Mouse (Mus musculus) olfactory bulb, adult 2 months (tissue): ENCODE results near the gene Eef1e1.

Experiments
- CTCF ChIP-seq: fragments of 200-500 bp; IDR thresholded peaks from 2 replicates; pipeline ENCODE4 v1.5.1; 2012; ENCODE audit warnings: low read depth, mild to moderate bottlenecking, low read length, moderate library complexity; ENCODE audit not compliant: insufficient read depth
- POLR2A ChIP-seq: fragments of 200-500 bp; IDR thresholded peaks from 2 replicates; pipeline ENCODE4 v1.6.1; 2012; ENCODE audit warnings: mild to moderate bottlenecking, low read depth, low read length, moderate library complexity; ENCODE audit not compliant: insufficient read depth

DNA sequence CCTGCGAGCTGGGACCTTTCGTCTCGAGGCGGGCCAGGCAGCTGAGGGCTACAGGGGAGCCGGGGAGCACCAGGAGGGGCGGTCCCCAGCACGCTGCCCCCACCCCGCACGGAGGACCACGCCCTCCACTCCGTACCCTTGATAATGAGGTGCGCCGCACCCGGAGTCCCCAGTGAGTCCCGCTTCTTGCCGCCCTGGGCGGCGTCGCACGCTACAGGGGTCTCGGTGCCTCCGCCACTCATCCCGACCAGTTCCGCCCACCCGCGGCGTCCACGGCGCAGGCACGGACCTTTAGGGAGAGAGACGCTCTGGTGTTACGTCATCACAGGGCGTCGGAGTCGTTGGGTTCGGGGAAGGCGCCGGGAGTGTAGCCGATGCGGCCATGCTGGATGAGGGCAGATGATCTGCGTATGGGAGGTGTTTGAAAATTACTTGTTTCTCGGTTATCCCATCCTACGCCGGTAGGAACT is 24.0 kb downstream of the Eef1e1 start, which contains the start of gene Bloc1s5:
- no peak for TF ChIP-seq CTCF
- peak; percentile 60; the same call in 1 of the 2 replicates for TF ChIP-seq POLR2A
